Mouse (Mus musculus) adrenal gland, postnatal 0 days (tissue): ENCODE data around the gene Krt12. TPM values are rescaled to one million over a fixed set of nuclear protein-coding genes. Genes with fewer than 3 reads are reported as not detected.

Source experiments
- polyA plus RNA-seq: library from polyadenylated mRNA; unstranded; fragments of >200 nt; fragmentation: Nextera tagmentation; extraction: Ambion mirVana; gene quantifications from 2 replicates; pipeline ENCODE4 v1.2.1, GENCODE M21; 2015

The Krt12 gene
- polyA plus RNA-seq = not detected in 2 replicates

DNA sequence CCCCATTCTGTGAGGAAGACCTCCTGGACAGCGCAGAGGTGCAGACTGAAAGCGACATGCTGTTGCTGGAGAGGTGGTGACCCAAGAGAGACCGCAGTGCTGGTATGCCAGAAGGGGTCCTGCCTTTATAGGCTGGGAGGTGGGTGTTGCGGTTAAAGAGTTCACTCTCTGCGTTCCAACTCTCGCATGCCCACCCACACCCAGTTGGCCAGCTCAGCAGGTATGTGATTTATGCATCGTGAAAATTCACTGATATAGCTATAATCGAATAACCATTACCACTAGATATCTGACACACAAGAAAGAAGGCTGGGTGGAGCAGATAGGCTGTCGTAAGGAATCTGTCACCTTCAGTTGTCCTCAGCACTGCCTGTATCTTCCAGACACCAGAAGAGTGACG is at the start of gene Krt12:
Krt12 (minus strand) TSS at position 101 of the 400 bp plus-strand sequence.

DNA sequence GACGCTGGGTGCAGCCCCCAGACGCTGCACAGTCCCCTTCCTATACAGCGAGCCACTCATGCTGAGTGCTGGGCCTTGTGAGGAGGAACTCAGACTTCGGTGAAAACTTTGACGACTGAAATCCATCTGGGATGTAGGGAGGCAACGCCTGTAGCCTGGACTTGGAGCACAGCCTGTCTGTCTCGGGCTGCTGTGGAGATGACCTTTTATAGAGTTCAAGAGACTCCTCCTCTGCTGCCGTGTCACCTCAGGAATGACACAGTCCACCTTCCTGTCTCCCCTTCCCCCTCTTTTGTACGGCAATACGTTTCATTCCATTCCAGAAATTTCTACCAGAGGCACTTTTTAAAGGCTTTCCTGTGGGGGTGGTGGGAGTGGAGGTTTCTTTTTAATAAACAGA is 15.9 kb upstream of the Krt12 start, which contains the start of gene Krt20:
Krt20 (minus strand) TSS at position 179 of the 400 bp plus-strand sequence.

GRCm38 (mm10) chr11:99389264-99389663 is 32.8 kb downstream of the Krt12 start, which contains the start of gene Krt10:
Gene Krt10, minus strand, starts transcription at chr11:99389364.

DNA sequence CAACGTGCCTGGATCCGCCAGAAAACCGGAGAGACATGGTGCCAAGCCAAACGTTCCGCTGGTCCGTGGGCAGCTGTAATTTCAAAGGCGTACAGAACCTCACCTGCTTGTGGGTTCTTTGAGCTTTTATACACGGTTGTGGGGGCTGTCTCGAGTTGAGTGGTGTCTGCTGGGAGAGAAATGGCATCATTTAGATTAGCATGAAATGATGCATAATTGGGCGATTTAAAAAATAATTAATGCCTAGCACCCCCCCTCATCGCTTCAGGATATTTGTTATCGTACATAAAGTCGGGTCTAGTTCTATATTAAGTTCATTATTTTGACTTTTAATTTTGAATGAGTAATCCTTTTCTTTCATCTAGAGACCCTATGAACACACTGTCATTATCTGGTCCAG is 47.3 kb downstream of the Krt12 start, which contains the start of gene Krt28:
Krt28 (minus strand) TSS at position 101 of the 400 bp plus-strand sequence.

Other genes with a start within 250 kb of the Krt12 start
- 102 and 126 TPM in 2 replicates for gene Smarce1, start 191.2 kb downstream of the Krt12 start, polyA plus RNA-seq
- gene Krt222, start 178.2 kb downstream of the Krt12 start, polyA plus RNA-seq = 1.3 and 1.7 TPM in 2 replicates
- gene Krt24, start 137.0 kb downstream of the Krt12 start, polyA plus RNA-seq = not detected in 2 replicates
- not detected in 2 replicates for gene Krt25, start 99.3 kb downstream of the Krt12 start, polyA plus RNA-seq
- gene Krt26, start 84.3 kb downstream of the Krt12 start, polyA plus RNA-seq = not detected in 2 replicates
- gene Krt27, start 71.2 kb downstream of the Krt12 start, polyA plus RNA-seq = not detected in 2 replicates
- 0.08 and 0.14 TPM in 2 replicates for gene Krt28, start 47.4 kb downstream of the Krt12 start, polyA plus RNA-seq
- gene Krt10, start 32.9 kb downstream of the Krt12 start, polyA plus RNA-seq = 34.8 and 42.7 TPM in 2 replicates
- gene Krt20, start 15.9 kb upstream of the Krt12 start, polyA plus RNA-seq = 1.3 and 3.1 TPM in 2 replicates
- gene Krt23, start 70.9 kb upstream of the Krt12 start, polyA plus RNA-seq = 1.7 and 3.0 TPM in 2 replicates
- gene Krt39, start 99.1 kb upstream of the Krt12 start, polyA plus RNA-seq = not detected in 2 replicates
- gene Krt40, start 120.9 kb upstream of the Krt12 start, polyA plus RNA-seq = not detected in 2 replicates
- not detected in 2 replicates for gene Krtap3-3, start 128.6 kb upstream of the Krt12 start, polyA plus RNA-seq
- gene Krtap3-2, start 134.6 kb upstream of the Krt12 start, polyA plus RNA-seq = not detected in 2 replicates
- not detected in 2 replicates for gene Gm11939, start 137.2 kb upstream of the Krt12 start, polyA plus RNA-seq
- not detected in 2 replicates for gene Krtap3-1, start 144.4 kb upstream of the Krt12 start, polyA plus RNA-seq
- gene Krtap1-5, start 158.8 kb upstream of the Krt12 start, polyA plus RNA-seq = not detected in 2 replicates
- gene Krtap1-4, start 161.4 kb upstream of the Krt12 start, polyA plus RNA-seq = not detected in 2 replicates
- gene Krtap1-3, start 169.1 kb upstream of the Krt12 start, polyA plus RNA-seq = not detected in 2 replicates
- gene Krtap9-3, start 175.8 kb upstream of the Krt12 start, polyA plus RNA-seq = not detected in 2 replicates
- not detected in 2 replicates for gene Gm11938, start 181.0 kb upstream of the Krt12 start, polyA plus RNA-seq
- not detected in 2 replicates for gene Gm11937, start 187.9 kb upstream of the Krt12 start, polyA plus RNA-seq
- not detected in 2 replicates for gene Krtap2-4, start 192.6 kb upstream of the Krt12 start, polyA plus RNA-seq
- gene Gm11562, start 198.2 kb upstream of the Krt12 start, polyA plus RNA-seq = not detected in 2 replicates
- not detected in 2 replicates for gene Krtap4-1, start 206.0 kb upstream of the Krt12 start, polyA plus RNA-seq
- gene Krtap4-2, start 212.8 kb upstream of the Krt12 start, polyA plus RNA-seq = not detected in 2 replicates
- gene Krtap4-7, start 221.8 kb upstream of the Krt12 start, polyA plus RNA-seq = not detected in 2 replicates
- not detected in 2 replicates for gene Gm11555, start 228.0 kb upstream of the Krt12 start, polyA plus RNA-seq
- gene Gm11563, start 236.7 kb upstream of the Krt12 start, polyA plus RNA-seq = not detected in 2 replicates
- not detected in 2 replicates for gene Krtap4-6, start 243.7 kb upstream of the Krt12 start, polyA plus RNA-seq